Mouse (Mus musculus) megakaryocyte, embryonic 14.5 days (primary cell): ENCODE measurements at regions not wholly inside any gene's neighbourhood (a gene's known extent, or its start where the extent isn't known, plus 50 kb on each side); places are given as distances from the start of the nearest gene placed in this dataset.

ENCODE experiments used
- FLI1 ChIP-seq: IDR thresholded peaks from 2 replicates; pipeline ENCODE4 v1.6.1; 2012; ENCODE audit warnings: low read length, inconsistent platforms, mixed read lengths
- GATA1 ChIP-seq: IDR thresholded peaks from 3 replicates; pipeline ENCODE4 v1.6.1; 2012; ENCODE audit warnings: mixed read lengths, low read length, inconsistent platforms, borderline replicate concordance

DNA sequence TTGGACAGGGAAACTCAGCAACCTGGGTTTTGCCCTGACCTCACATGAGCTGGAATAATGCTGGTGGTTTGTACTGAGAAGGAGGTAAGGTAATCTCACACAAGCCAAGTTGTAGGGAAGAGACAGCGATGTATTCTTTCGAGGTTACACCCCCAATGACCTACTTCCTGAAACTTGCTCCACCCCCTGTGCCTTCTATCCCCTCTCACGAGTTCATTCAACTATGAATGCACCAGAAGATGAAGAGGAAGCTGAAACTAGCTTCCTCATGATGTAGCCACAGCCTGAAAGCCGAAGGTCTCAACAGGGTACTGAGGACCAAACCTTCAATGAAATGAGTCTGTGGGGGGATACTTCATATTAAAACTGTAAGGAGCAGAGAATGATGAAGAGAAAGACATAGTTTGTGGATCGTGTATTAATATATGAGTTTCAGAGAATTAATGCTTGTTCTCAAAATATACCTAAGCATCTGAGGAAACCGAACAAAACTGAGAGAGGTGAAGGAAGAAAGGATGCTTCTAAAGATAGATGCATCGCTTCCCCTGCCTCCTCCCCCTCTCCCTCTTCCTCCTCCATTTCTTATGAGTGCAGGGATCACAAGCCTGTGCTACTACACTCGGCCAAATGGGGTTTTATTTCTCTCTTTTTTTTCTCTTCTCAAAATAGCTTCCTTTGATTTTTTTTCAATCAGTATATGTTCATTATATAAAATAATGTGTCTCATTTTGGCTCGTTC lies 543.5 kb upstream of the Nrp1 start:
- no peak for TF ChIP-seq GATA1
- no peak for TF ChIP-seq FLI1
